Mouse (Mus musculus): ENCODE measurements around the gene Ubqln4. TPM values are rescaled to one million over a fixed set of nuclear protein-coding genes. Genes with fewer than 3 reads are reported as not detected.

Ubqln4 gene
- polyA plus RNA-seq, 1 experiment from 2014 or later, result 62.6 TPM

DNA sequence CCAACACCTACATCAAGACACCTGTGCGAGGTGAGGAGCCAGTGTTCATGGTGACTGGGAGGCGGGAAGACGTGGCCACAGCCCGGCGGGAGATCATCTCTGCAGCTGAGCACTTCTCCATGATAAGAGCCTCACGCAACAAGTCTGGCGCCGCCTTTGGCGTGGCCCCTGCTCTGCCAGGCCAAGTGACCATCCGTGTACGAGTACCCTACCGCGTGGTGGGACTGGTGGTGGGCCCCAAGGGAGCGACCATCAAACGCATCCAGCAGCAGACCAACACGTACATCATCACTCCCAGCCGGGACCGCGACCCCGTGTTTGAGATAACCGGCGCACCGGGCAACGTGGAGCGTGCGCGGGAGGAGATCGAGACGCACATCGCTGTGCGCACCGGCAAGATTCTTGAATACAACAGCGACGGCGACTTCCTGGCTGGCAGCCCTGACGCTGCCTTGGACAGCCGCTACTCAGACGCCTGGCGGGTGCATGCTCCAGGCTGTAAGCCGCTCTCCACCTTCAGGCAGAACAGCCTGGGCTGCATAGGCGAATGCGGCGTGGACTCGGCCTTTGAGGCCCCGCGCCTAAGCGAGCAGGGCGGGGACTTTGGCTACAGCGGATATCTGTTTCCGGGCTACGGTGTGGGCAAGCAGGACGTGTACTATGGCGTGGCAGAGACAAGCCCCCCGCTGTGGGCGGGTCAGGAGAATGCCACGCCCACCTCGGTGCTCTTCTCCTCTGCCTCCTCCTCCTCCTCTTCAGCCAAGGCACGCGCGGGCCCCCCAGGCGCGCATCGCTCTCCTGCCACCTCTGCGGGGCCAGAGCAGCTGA, 17.2 kb upstream of the Ubqln4 start:
- Histone ChIP-seq H3K4me2 (replicated peaks; ENCODE audit: low read depth, low read length) (peak overlapping the region; percentile 93), H3K9me3 (ENCODE audit: control insufficient read depth, low read length) (no peaks in the 10 kb centered on the region), H3K4me1 (replicated peaks; ENCODE audit: control insufficient read depth, insufficient read depth, low read length) (peaks cover 38% of the 10 kb centered on the region), H3K9ac (ENCODE audit: low read depth, low read length) (peak overlapping the region; percentile 51), H3K27me3 (ENCODE audit: control insufficient read depth, insufficient read depth, low read length) (no peaks in the 10 kb centered on the region), H3K36me3 (ENCODE audit: control insufficient read depth, insufficient read depth, low read length) (peaks cover 15% of the 10 kb centered on the region), H3K4me3 (ENCODE audit: low read depth, low read length) (peak overlapping the region; percentile 94), H3K27ac (ENCODE audit: low read depth, low read length) (peak overlapping the region; percentile 52; the same call in 1 of the 2 replicates)
- DNase-seq (ENCODE audit: low spot score) (peak; percentile 76), ATAC-seq (ENCODE audit: low FRiP score) (no peak)
- whole genome bisulfite sequencing, result 7% methylated on average over 58 of the region's 64 CpGs

DNA sequence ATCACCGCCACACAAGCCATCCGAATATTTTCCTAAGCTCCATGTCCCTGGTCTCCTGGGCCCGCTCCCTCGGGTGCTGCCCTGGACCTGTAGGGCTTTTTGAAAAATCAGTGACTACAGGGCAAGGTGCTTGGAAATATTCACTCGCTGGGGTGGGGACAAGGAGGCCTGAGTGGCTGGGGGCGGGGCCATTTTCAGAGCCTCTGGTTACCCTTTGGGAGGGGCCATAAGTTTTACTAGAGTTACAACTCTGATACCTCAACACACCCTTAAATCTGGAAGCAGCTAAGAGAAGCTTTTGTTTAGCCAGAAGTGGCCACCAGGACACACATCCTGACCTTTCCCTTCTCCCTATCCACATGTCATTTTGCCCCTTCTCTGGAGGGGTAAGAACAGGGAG, 16.4 kb upstream of the Ubqln4 start:
- Histone ChIP-seq H3K4me2 (replicated peaks; ENCODE audit: low read depth, low read length) (peak overlapping the region; percentile 93), H3K27ac (ENCODE audit: low read depth, low read length) (no peak overlapping the region), H3K27me3 (ENCODE audit: control insufficient read depth, insufficient read depth, low read length) (no peaks in the 10 kb centered on the region), H3K36me3 (ENCODE audit: control insufficient read depth, insufficient read depth, low read length) (peaks cover 15% of the 10 kb centered on the region), H3K9ac (ENCODE audit: low read depth, low read length) (no peak overlapping the region), H3K4me3 (ENCODE audit: low read depth, low read length) (no peak overlapping the region), H3K9me3 (ENCODE audit: control insufficient read depth, low read length) (no peaks in the 10 kb centered on the region), H3K4me1 (replicated peaks; ENCODE audit: control insufficient read depth, insufficient read depth, low read length) (peaks cover 38% of the 10 kb centered on the region)
- 70% methylated on average over 6 of the region's 6 CpGs for WGBS
- ATAC-seq (ENCODE audit: low FRiP score) (no peak), DNase-seq (ENCODE audit: low spot score) (no peak)

DNA sequence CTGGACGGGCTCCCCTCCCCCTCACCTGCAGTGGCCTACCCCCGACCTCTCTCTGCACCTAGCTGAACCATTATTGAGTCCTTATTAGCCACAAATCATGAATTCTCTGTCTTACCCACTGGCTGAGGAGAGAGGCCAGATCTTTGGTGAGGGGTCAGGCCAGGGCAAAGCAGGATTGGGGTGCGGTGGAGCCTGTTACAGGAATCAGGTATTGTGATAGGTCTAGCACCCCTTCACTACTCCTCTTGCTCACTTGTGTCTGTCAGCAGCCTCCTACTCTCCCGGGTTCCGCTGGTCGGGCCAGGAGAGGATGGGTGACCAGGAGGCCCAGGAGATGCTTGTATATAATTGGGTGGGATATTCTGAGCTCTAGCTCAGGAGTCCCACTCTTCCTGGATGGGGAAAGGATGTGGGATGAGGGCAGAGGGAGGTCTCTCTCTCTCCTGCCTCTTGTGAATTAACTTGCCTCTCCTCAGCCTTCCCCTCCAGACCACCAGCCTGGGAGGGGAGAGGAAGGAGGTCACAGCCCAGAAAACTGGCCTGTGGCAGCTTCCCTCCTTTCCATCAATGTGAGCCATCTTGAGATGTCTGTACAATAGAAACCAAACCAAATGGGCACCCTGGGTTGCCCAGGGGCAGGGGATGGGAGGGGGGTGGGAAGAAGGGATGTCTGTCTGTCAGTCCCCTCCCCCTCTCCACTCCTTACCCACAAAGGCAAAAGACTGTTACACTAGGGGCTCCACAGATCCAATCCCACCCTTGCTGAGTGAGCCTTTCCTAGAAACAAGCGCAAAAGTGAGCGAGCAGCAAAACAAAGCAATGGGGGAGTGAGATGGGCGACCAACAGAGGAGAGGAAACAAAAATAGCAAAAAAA, 15.1 kb upstream of the Ubqln4 start:
- H3K4me3 ChIP-seq (ENCODE audit: low read depth, low read length), result peak overlapping the region; percentile 15; the same call in 1 of the 2 replicates
- H3K36me3 ChIP-seq (ENCODE audit: control insufficient read depth, insufficient read depth, low read length), result peaks cover 15% of the 10 kb centered on the region
- DNase-seq (ENCODE audit: low spot score) (peak; percentile 54), ATAC-seq (ENCODE audit: low FRiP score) (0 out of 2 replicates have a peak, but pooled peaks have one; percentile 7)
- H3K4me1 ChIP-seq (replicated peaks; ENCODE audit: control insufficient read depth, insufficient read depth, low read length), result peaks cover 38% of the 10 kb centered on the region
- 24% methylated on average over 9 of the region's 9 CpGs for WGBS
- H3K9ac ChIP-seq (ENCODE audit: low read depth, low read length), result peak overlapping the region; percentile 37; the same call in 1 of the 2 replicates
- H3K9me3 ChIP-seq (ENCODE audit: control insufficient read depth, low read length), result no peaks in the 10 kb centered on the region
- no peaks in the 10 kb centered on the region for H3K27me3 ChIP-seq (ENCODE audit: control insufficient read depth, insufficient read depth, low read length)
- peak overlapping the region; percentile 31; the same call in 1 of the 2 replicates for H3K27ac ChIP-seq (ENCODE audit: low read depth, low read length)
- H3K4me2 ChIP-seq (replicated peaks; ENCODE audit: low read depth, low read length), result peak overlapping the region; percentile 24; the same call in 1 of the 2 replicates

DNA sequence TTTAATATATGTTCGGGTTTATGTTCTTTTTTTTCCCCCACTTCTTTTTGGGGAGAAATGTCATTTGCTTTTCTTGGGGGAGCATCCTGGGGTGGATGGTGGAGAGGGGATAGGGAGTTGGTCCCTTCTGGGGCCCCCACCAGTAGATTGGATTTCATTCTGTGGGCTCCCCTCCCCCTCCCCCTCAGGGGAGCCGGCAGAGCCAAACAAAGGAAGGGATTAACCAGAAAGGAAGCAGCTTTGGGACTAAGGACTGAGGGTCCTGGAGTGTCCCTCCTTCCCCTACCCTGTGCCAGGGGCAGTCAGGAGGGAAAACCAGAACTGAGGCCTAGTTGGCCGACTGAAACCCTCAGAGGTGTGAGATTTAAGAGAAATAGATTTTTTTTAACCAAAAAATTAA, 14.2 kb upstream of the Ubqln4 start:
- Histone ChIP-seq H3K27me3 (ENCODE audit: control insufficient read depth, insufficient read depth, low read length) (no peaks in the 10 kb centered on the region), H3K4me2 (replicated peaks; ENCODE audit: low read depth, low read length) (no peak overlapping the region), H3K4me3 (ENCODE audit: low read depth, low read length) (no peak overlapping the region), H3K9me3 (ENCODE audit: control insufficient read depth, low read length) (no peaks in the 10 kb centered on the region), H3K4me1 (replicated peaks; ENCODE audit: control insufficient read depth, insufficient read depth, low read length) (peaks cover 38% of the 10 kb centered on the region), H3K36me3 (ENCODE audit: control insufficient read depth, insufficient read depth, low read length) (peaks cover 15% of the 10 kb centered on the region), H3K9ac (ENCODE audit: low read depth, low read length) (no peak overlapping the region), H3K27ac (ENCODE audit: low read depth, low read length) (no peak overlapping the region)
- no peak for ATAC-seq (ENCODE audit: low FRiP score)
- 13% methylated on average over 3 of the region's 3 CpGs for WGBS
- peak; percentile 69 for DNase-seq (ENCODE audit: low spot score)

DNA sequence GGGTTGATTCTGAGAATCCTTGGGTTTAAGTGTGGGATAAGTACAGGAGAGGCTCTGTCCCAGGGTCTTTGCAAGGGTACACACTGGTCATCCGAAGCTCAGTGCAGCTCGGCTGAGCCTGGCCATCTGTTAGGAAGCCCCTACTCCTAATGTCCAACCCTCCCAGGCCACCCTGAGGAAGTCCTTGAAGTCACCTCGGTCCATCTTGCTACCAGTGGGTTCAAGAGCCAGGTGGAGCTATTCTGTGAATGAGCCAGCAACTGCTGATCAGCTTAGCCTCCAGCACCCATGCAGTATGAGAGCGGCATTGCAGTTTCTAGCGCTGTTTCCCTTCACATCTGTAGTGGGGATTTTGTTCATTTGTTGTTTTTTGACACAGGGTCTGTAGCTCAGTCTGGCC, 13.5 kb upstream of the Ubqln4 start:
- H3K27ac ChIP-seq (ENCODE audit: low read depth, low read length), result 0 out of 2 replicates have a peak overlapping the region, but pooled peaks have one; percentile 0
- no peaks in the 10 kb centered on the region for H3K27me3 ChIP-seq (ENCODE audit: control insufficient read depth, insufficient read depth, low read length)
- peaks cover 15% of the 10 kb centered on the region for H3K36me3 ChIP-seq (ENCODE audit: control insufficient read depth, insufficient read depth, low read length)
- no peak overlapping the region for H3K4me3 ChIP-seq (ENCODE audit: low read depth, low read length)
- DNase-seq (ENCODE audit: low spot score) (peak; percentile 23), ATAC-seq (ENCODE audit: low FRiP score) (no peak)
- no peak overlapping the region for H3K9ac ChIP-seq (ENCODE audit: low read depth, low read length)
- WGBS, result 62% methylated on average over 5 of the region's 5 CpGs
- peaks cover 31% of the 10 kb centered on the region for H3K4me1 ChIP-seq (replicated peaks; ENCODE audit: control insufficient read depth, insufficient read depth, low read length)
- no peaks in the 10 kb centered on the region for H3K9me3 ChIP-seq (ENCODE audit: control insufficient read depth, low read length)
- H3K4me2 ChIP-seq (replicated peaks; ENCODE audit: low read depth, low read length), result no peak overlapping the region

DNA sequence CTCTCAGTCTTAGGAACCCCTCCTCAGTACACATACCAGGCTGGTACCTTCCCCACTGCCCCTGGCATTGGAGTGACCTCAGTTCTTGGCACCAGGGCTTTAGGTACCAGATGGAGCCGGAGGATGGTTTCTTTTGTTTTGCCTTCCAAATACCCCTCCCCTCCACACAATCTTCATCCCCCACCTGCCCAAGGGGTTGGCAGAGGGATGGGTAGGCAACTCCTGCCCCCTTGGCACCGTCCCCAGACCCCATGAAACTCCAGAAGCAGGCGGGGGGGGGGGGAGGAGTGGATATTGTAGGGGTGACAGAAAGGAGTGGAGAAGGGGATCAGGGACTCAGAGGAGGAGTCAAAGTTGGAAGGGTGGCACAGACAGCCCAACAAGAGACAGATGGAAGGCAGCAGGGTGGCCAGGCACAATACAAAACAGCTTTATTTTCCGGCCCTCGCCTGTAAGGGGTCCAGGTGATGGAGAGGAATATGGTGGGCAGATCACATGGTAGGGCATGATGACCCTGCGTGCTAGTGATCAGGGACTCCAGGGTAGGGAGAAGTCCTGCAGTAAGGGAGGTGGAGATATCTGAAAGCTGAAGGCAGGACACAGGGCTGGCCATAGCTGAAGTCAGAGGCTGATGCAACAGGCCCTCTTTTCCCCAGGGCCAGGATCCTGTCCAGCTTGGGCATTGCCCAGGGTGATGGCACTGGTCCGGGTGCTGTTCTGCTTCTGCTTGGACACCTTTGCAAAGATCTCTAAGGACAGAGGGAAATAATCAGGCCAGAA, 11.7 kb upstream of the Ubqln4 start:
- H3K4me1 ChIP-seq (replicated peaks; ENCODE audit: control insufficient read depth, insufficient read depth, low read length), result peaks cover 15% of the 10 kb centered on the region
- H3K4me3 ChIP-seq (ENCODE audit: low read depth, low read length), result 0 out of 2 replicates have a peak overlapping the region, but pooled peaks have one; percentile 8
- ATAC-seq (ENCODE audit: low FRiP score) (no peak), DNase-seq (ENCODE audit: low spot score) (no peak)
- WGBS, result 75% methylated on average over 6 of the region's 7 CpGs
- no peaks in the 10 kb centered on the region for H3K9me3 ChIP-seq (ENCODE audit: control insufficient read depth, low read length)
- no peaks in the 10 kb centered on the region for H3K27me3 ChIP-seq (ENCODE audit: control insufficient read depth, insufficient read depth, low read length)
- no peak overlapping the region for H3K27ac ChIP-seq (ENCODE audit: low read depth, low read length)
- H3K9ac ChIP-seq (ENCODE audit: low read depth, low read length), result no peak overlapping the region
- H3K4me2 ChIP-seq (replicated peaks; ENCODE audit: low read depth, low read length), result no peak overlapping the region
- peaks cover 10% of the 10 kb centered on the region for H3K36me3 ChIP-seq (ENCODE audit: control insufficient read depth, insufficient read depth, low read length)

DNA sequence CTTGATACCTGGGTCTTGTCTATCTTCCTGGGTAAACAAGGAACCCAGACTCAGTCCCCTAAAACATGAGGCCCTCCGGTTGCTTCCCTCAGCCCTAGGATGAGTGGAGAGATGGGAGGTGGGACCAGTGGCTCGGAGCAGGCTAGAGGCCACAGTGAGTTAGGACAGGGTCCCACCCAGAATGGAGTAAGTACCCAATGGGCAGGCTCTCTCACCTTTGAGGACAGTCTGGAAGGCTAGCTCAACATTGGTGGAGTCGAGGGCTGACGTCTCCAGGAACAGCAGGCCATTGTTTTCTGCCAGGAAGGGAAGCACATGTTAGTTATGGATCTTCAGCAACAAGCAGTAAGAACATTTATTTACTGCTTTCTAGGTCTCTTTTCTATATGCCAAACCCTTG, 11.1 kb upstream of the Ubqln4 start:
- Histone ChIP-seq H3K36me3 (ENCODE audit: control insufficient read depth, insufficient read depth, low read length) (peaks cover 9% of the 10 kb centered on the region; the same call in 1 of the 2 replicates), H3K27me3 (ENCODE audit: control insufficient read depth, insufficient read depth, low read length) (no peaks in the 10 kb centered on the region), H3K4me1 (replicated peaks; ENCODE audit: control insufficient read depth, insufficient read depth, low read length) (peaks cover 10% of the 10 kb centered on the region), H3K27ac (ENCODE audit: low read depth, low read length) (no peak overlapping the region), H3K4me2 (replicated peaks; ENCODE audit: low read depth, low read length) (no peak overlapping the region), H3K9me3 (ENCODE audit: control insufficient read depth, low read length) (no peaks in the 10 kb centered on the region), H3K9ac (ENCODE audit: low read depth, low read length) (no peak overlapping the region), H3K4me3 (ENCODE audit: low read depth, low read length) (no peak overlapping the region)
- WGBS, result 72% methylated on average over 4 of the region's 4 CpGs
- no peak for ATAC-seq (ENCODE audit: low FRiP score)
- no peak for DNase-seq (ENCODE audit: low spot score)

DNA sequence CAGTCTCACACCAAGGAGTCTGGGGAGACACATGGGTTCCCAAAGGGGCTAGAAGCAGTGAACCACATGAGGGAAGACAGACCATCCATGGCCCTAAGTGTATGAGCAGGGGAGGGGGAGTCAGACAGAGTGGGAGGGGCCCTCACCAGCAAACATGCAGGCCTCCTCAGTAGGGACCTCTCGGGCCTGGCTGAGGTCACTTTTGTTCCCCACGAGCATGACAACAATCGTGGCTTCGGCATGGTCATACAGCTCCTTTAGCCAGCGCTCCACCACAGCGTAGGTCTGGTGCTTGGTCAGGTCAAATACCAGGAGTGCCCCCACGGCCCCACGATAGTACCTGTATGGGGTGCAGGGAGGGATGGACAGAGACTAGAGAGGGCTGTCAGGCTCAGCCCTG, 10.4 kb upstream of the Ubqln4 start:
- H3K36me3 ChIP-seq (ENCODE audit: control insufficient read depth, insufficient read depth, low read length), result peaks cover 4% of the 10 kb centered on the region; the same call in 1 of the 2 replicates
- no peak overlapping the region for H3K9ac ChIP-seq (ENCODE audit: low read depth, low read length)
- 83% methylated on average over 8 of the region's 8 CpGs for WGBS
- ATAC-seq (ENCODE audit: low FRiP score) (no peak), DNase-seq (ENCODE audit: low spot score) (no peak)
- no peaks in the 10 kb centered on the region for H3K27me3 ChIP-seq (ENCODE audit: control insufficient read depth, insufficient read depth, low read length)
- peaks cover 7% of the 10 kb centered on the region for H3K4me1 ChIP-seq (replicated peaks; ENCODE audit: control insufficient read depth, insufficient read depth, low read length)
- H3K9me3 ChIP-seq (ENCODE audit: control insufficient read depth, low read length), result no peaks in the 10 kb centered on the region
- no peak overlapping the region for H3K4me2 ChIP-seq (replicated peaks; ENCODE audit: low read depth, low read length)
- H3K4me3 ChIP-seq (ENCODE audit: low read depth, low read length), result no peak overlapping the region
- H3K27ac ChIP-seq (ENCODE audit: low read depth, low read length), result no peak overlapping the region

All from hindbrain, embryonic 11.5 days (tissue).